Mouse (Mus musculus): ENCODE measurements at regions not wholly inside any gene's neighbourhood (a gene's known extent, or its start where the extent isn't known, plus 50 kb on each side); places are given as distances from the start of the nearest gene placed in this dataset.

- in situ Hi-C loops (cut with MboI, MseI) = no loop called here
Measured at GRCm38 (mm10) chr2:27590511-27590910, 75.6 kb downstream of the Wdr5 start.

GRCm38 (mm10) chr2:27591668-27592067, 76.7 kb downstream of the Wdr5 start:
- in situ Hi-C loops (cut with MboI, MseI) = no loop called here

GRCm38 (mm10) chr2:27593338-27593737, 78.4 kb downstream of the Wdr5 start:
- in situ Hi-C loops (cut with MboI, MseI) = no loop called here

GRCm38 (mm10) chr2:27595251-27595650, 80.3 kb downstream of the Wdr5 start:
- in situ Hi-C loops (cut with MboI, MseI) = no loop called here

GRCm38 (mm10) chr2:27596217-27596616, 80.0 kb upstream of the Rxra start:
- in situ Hi-C loops (cut with MboI, MseI) = no loop called here

GRCm38 (mm10) chr2:27596966-27597365, 79.3 kb upstream of the Rxra start:
- in situ Hi-C loops (cut with MboI, MseI) = no loop called here

- in situ Hi-C loops (cut with MboI, MseI) = no loop called here
Measured at GRCm38 (mm10) chr2:27597901-27598300, 78.3 kb upstream of the Rxra start.

GRCm38 (mm10) chr2:27599061-27599768, 77.0 kb upstream of the Rxra start:
- in situ Hi-C loops (cut with MboI, MseI) = no loop called here

GRCm38 (mm10) chr2:27599769-27600167, 76.5 kb upstream of the Rxra start:
- in situ Hi-C loops (cut with MboI, MseI) = no loop called here

GRCm38 (mm10) chr2:27603333-27603732, 72.9 kb upstream of the Rxra start:
- in situ Hi-C loops (cut with MboI, MseI) = no loop called here

- in situ Hi-C loops (cut with MboI, MseI) = no loop called here
Measured at GRCm38 (mm10) chr2:27604588-27604987, 71.7 kb upstream of the Rxra start.

GRCm38 (mm10) chr2:27606816-27607215, 69.4 kb upstream of the Rxra start:
- in situ Hi-C loops (cut with MboI, MseI) = loop anchor here (5.0 kb wide), 1 partner anchor 440 kb away; the partner anchor contains the start of gene Dbh

- in situ Hi-C loops (cut with MboI, MseI) = loop anchor here (10.0 kb wide), 1 partner anchor 1403 kb away; no protein-coding TSS in a partner anchor
Measured at GRCm38 (mm10) chr2:27621741-27622140, 54.5 kb upstream of the Rxra start.

GRCm38 (mm10) chr2:27624656-27625366, 51.4 kb upstream of the Rxra start:
- in situ Hi-C loops (cut with MboI, MseI) = loop anchor here (10.0 kb wide), 1 partner anchor 1400 kb away; no protein-coding TSS in a partner anchor

Measured in regulatory T cell (primary cell).